Mouse (Mus musculus) urinary bladder, postnatal 36 days (tissue): ENCODE measurements at regions not wholly inside any gene's neighbourhood (a gene's known extent, or its start where the extent isn't known, plus 50 kb on each side); places are given as distances from the start of the nearest gene placed in this dataset.
A peak's percentile ranks its signal among the peaks of the same experiment; 100 is the strongest.

ENCODE experiments used
- DNase-seq, 2 experiments: peaks; one replicate each; pipeline ENCODE4 v3.0.0; 2022; ENCODE audit warnings: low spot score in 2 of 2, mixed read lengths in 1 of 2

- no peak for DNase-seq
Observed at GRCm38 (mm10) chr14:80789131-80789530, 805.2 kb downstream of the Olfm4 start.

- DNase-seq: no peak
Observed at GRCm38 (mm10) chr14:80799370-80799959, 815.6 kb downstream of the Olfm4 start.

DNA sequence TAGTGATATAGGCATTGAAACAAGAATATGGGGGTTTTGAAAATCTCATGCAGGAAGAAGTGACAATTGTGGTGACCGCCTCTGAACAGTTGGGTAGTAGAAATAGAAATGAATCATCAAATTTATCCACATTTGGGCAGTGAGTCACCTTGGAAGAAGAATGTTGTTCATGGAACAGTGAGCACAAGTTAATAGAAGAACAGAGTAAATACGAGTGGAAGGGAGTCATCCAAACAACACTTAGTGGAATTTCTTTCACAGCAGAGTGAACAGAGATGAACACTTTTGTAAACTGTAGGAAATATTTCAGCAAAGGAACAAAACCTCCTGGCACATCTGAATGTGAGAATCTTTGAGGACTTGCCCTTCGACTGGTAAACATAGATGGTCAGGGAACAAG, 846.6 kb downstream of the Olfm4 start:
- no peak for DNase-seq

GRCm38 (mm10) chr14:80844550-80844949, 860.7 kb downstream of the Olfm4 start:
- DNase-seq: no peak

GRCm38 (mm10) chr14:80845576-80846269, 861.8 kb downstream of the Olfm4 start:
- DNase-seq: peak; percentile 37 to 51

GRCm38 (mm10) chr14:80846420-80847083, 862.7 kb downstream of the Olfm4 start:
- DNase-seq: no peak
